Comparison of ENCODE assay signal across 9 mouse cellular contexts in the genomic region with DNA sequence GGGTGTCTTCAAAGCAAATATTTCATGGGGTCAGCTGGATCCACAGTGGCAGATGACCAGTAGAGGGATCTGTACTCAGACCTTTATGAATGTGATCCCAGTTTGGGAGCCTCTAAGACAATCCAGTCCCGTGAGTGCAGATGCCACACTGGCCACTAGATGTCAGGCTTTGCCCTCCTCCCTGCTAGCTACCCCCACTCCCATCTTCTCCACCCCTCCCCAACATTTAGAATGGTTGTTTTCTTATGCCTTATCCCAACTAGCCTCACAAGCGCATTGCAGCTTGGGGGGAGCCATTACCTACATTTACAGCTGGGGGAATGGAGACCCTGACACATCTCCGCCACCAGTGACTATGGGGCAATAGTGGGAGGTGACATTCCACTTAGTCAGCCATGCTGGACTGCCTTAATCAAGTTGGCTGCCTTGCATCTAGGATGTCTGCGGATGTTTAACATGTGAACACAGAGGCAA.
DNase-seq lines count a peak whose midpoint lies in the region; ATAC-seq and TF ChIP-seq lines count a peak whose summit lies in the region.
"Had no signal": no experiment of that assay in that cellular context is flagged by ENCODE, and none has a peak within 500 bp of the region (broad histone marks: within the 10 kb centered on the region; RNA-seq: fewer than 3 reads in every experiment).

No protein-coding gene starts in this region.

- H3K9me3 ChIP-seq in forebrain, postnatal 0 days (ENCODE audit: low read length) = no peaks in the 10 kb centered on the region
- no peaks in the 10 kb centered on the region for H3K9me3 ChIP-seq in hindbrain, embryonic 14.5 days (ENCODE audit: control insufficient read depth, low read length)
- H3K9me3 ChIP-seq: liver, embryonic 13.5 days had no signal

- no peak overlapping the region for H3K27ac ChIP-seq in bone marrow, adult 2 months (ENCODE audit: control insufficient read depth, insufficient read depth, low read depth, low read length, poor library complexity)
- H3K27ac ChIP-seq in forebrain, postnatal 0 days (ENCODE audit: low read depth, low read length) = no peak overlapping the region
- no peak overlapping the region for H3K27ac ChIP-seq in hindbrain, embryonic 14.5 days
- H3K27ac ChIP-seq: liver, embryonic 13.5 days had no signal

- DNase-seq in cerebellum, adult 9-10 months = peak; percentile 3
- DNase-seq in cerebellum, adult 9-11 months = no peak
- peak; percentile 63 for DNase-seq in forebrain, postnatal 0 days
- DNase-seq in hindbrain, embryonic 14.5 days (ENCODE audit: low spot score) = peak; percentile 66
- DNase-seq in layer of hippocampus, postnatal 14 days (ENCODE audit: low spot score in 2 of 2) = peak; percentile 58 to 69
- peak; percentile 79 for DNase-seq in testis, postnatal 10 days (ENCODE audit: low spot score)
- DNase-seq: liver, embryonic 13.5 days had no signal

- no peak overlapping the region for H3K4me3 ChIP-seq in bone marrow, adult 2 months (replicated peaks; ENCODE audit: control insufficient read depth, low read depth, low read length)
- H3K4me3 ChIP-seq in forebrain, postnatal 0 days (ENCODE audit: low read depth, low read length) = no peak overlapping the region
- no peak overlapping the region for H3K4me3 ChIP-seq in hindbrain, embryonic 14.5 days (replicated peaks; ENCODE audit: low read length)
- H3K4me3 ChIP-seq: liver, embryonic 13.5 days had no signal

- peak; percentile 63 for TF ChIP-seq CTCF in bone marrow, adult 2 months (IDR thresholded peaks at IDR 0.05; ENCODE audit: control insufficient read depth, insufficient read depth, low read length)
- TF ChIP-seq CTCF in forebrain, postnatal 0 days (IDR thresholded peaks at IDR 0.05; ENCODE audit: low read depth) = peak; percentile 79

- ATAC-seq in forebrain, postnatal 0 days = peak; percentile 65
- 0 out of 2 replicates have a peak, but pooled peaks have one; percentile 24 for ATAC-seq in hindbrain, embryonic 14.5 days (ENCODE audit: low FRiP score)
- ATAC-seq in megakaryocyte, adult 5-6 weeks (ENCODE audit: poor library complexity, severe bottlenecking) = peak; percentile 70

- 50% methylated on average over 4 of the region's 4 CpGs for WGBS in bone marrow, adult 2 months
- WGBS in forebrain, postnatal 0 days = 54% methylated on average over 4 of the region's 4 CpGs
- WGBS in hindbrain, embryonic 14.5 days = 47% methylated on average over 4 of the region's 4 CpGs

- no peaks in the 10 kb centered on the region for H3K36me3 ChIP-seq in forebrain, postnatal 0 days (ENCODE audit: insufficient read depth)
- no peaks in the 10 kb centered on the region for H3K36me3 ChIP-seq in hindbrain, embryonic 14.5 days (replicated peaks; ENCODE audit: control insufficient read depth, insufficient read depth)
- H3K36me3 ChIP-seq: liver, embryonic 13.5 days had no signal

- no peak overlapping the region for H3K9ac ChIP-seq in forebrain, postnatal 0 days
- no peak overlapping the region for H3K9ac ChIP-seq in hindbrain, embryonic 14.5 days
- H3K9ac ChIP-seq: liver, embryonic 13.5 days had no signal

- H3K27me3 ChIP-seq in forebrain, postnatal 0 days (ENCODE audit: insufficient read depth, low read length) = no peaks in the 10 kb centered on the region
- no peaks in the 10 kb centered on the region for H3K27me3 ChIP-seq in hindbrain, embryonic 14.5 days (ENCODE audit: control insufficient read depth, insufficient read depth, low read length)
- H3K27me3 ChIP-seq: liver, embryonic 13.5 days had no signal

- TF ChIP-seq POLR2A in bone marrow, adult 2 months (IDR thresholded peaks at IDR 0.05; ENCODE audit: borderline replicate concordance, control insufficient read depth, low read depth, low read length) = no peak

- no peak overlapping the region for H3K4me2 ChIP-seq in forebrain, postnatal 0 days (ENCODE audit: low read depth)
- no peak overlapping the region for H3K4me2 ChIP-seq in hindbrain, embryonic 14.5 days (replicated peaks)
- H3K4me2 ChIP-seq: liver, embryonic 13.5 days had no signal

- H3K4me1 ChIP-seq in bone marrow, adult 2 months (ENCODE audit: control insufficient read depth, insufficient read depth, low read length) = no peaks in the 10 kb centered on the region
- no peaks in the 10 kb centered on the region for H3K4me1 ChIP-seq in forebrain, postnatal 0 days (ENCODE audit: insufficient read depth)
- no peaks in the 10 kb centered on the region for H3K4me1 ChIP-seq in hindbrain, embryonic 14.5 days (replicated peaks; ENCODE audit: control insufficient read depth, insufficient read depth, low read length)
- H3K4me1 ChIP-seq: liver, embryonic 13.5 days had no signal
